Mouse (Mus musculus): ENCODE measurements around the gene Exoc4. TPM values are rescaled to one million over a fixed set of nuclear protein-coding genes. Genes with fewer than 3 reads are reported as not detected.
A peak's percentile ranks its signal among the peaks of the same experiment; 100 is the strongest.

The Exoc4 gene
- polyA plus RNA-seq, 1 experiment from 2014 or later = 38.8 TPM

DNA sequence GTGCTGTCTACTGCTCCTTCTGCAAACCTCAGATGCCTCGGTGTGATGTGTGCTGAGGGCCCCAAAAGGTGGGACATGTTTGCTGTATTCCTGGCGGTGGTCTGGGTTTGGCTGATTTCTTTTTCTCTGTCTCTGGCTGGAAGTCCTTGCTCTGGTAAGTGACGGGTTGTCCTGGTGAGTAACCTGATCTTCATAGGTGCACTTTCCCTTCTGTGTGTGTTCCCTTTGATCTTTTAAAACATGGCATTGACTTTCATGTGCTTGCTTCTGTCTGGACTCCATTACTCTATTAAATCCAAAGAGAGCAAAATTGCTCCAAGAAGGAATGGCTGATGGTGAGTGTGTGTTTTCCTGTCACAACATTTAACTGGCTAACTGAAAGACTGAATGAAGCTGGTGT, 12.7 kb downstream of the Exoc4 start:
- no peak for ATAC-seq (ENCODE audit: low FRiP score)
- Histone ChIP-seq H3K27me3 (replicated peaks) (no peaks in the 10 kb centered on the region), H3K27ac (replicated peaks) (no peak overlapping the region), H3K4me1 (peaks cover 10% of the 10 kb centered on the region; the same call in 1 of the 2 replicates), H3K9ac (replicated peaks) (no peak overlapping the region), H3K4me2 (no peak overlapping the region), H3K36me3 (peaks cover under 1% of the 10 kb centered on the region), H3K4me3 (replicated peaks) (no peak overlapping the region), H3K9me3 (replicated peaks) (no peaks in the 10 kb centered on the region)
- WGBS = 91% methylated on average over 3 of the region's 3 CpGs

GRCm38 (mm10) chr6:33263950-33264349, 15.1 kb downstream of the Exoc4 start:
- Histone ChIP-seq H3K9ac (replicated peaks) (no peak overlapping the region), H3K4me3 (replicated peaks) (no peak overlapping the region), H3K27ac (replicated peaks) (no peak overlapping the region), H3K9me3 (replicated peaks) (no peaks in the 10 kb centered on the region), H3K27me3 (replicated peaks) (no peaks in the 10 kb centered on the region), H3K36me3 (peaks cover 7% of the 10 kb centered on the region), H3K4me1 (no peaks in the 10 kb centered on the region), H3K4me2 (no peak overlapping the region)
- ATAC-seq (ENCODE audit: low FRiP score) = no peak
- WGBS = 65% methylated on average over 5 of the region's 5 CpGs

- no peak overlapping the region for H3K9ac ChIP-seq (replicated peaks)
- no peaks in the 10 kb centered on the region for H3K9me3 ChIP-seq (replicated peaks)
- no peak for ATAC-seq (ENCODE audit: low FRiP score)
- H3K4me1 ChIP-seq = no peaks in the 10 kb centered on the region
- peaks cover 7% of the 10 kb centered on the region for H3K36me3 ChIP-seq
- H3K4me2 ChIP-seq = no peak overlapping the region
- no peaks in the 10 kb centered on the region for H3K27me3 ChIP-seq (replicated peaks)
- H3K4me3 ChIP-seq (replicated peaks) = no peak overlapping the region
- 75% methylated on average over 2 of the region's 2 CpGs for WGBS
- no peak overlapping the region for H3K27ac ChIP-seq (replicated peaks)
Observed at GRCm38 (mm10) chr6:33264388-33264787, 15.5 kb downstream of the Exoc4 start.

DNA sequence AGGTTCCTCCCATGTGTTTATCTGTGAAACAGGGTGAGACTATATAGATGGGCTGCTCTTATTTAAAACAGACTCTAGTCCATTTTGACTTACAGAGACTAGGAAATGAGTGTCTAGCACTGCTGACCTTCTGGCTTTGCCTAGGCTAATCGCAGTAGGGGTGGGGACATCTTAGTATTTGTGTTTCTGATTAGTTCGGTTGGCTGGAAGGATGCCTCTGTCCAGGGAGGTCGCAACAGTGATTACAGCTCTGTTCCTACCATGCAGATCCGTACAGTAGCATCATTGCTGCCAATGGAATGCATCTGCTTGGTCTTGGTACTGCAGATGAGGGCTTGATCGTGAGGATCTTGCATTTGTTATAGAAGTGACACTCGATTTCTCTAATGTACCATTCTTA, 18.7 kb downstream of the Exoc4 start:
- Histone ChIP-seq H3K4me2 (no peak overlapping the region), H3K4me1 (no peaks in the 10 kb centered on the region), H3K27ac (replicated peaks) (no peak overlapping the region), H3K9ac (replicated peaks) (no peak overlapping the region), H3K4me3 (replicated peaks) (no peak overlapping the region), H3K9me3 (replicated peaks) (no peaks in the 10 kb centered on the region), H3K27me3 (replicated peaks) (no peaks in the 10 kb centered on the region), H3K36me3 (peaks cover 7% of the 10 kb centered on the region)
- WGBS = 92% methylated on average over 6 of the region's 6 CpGs
- no peak for ATAC-seq (ENCODE audit: low FRiP score)

DNA sequence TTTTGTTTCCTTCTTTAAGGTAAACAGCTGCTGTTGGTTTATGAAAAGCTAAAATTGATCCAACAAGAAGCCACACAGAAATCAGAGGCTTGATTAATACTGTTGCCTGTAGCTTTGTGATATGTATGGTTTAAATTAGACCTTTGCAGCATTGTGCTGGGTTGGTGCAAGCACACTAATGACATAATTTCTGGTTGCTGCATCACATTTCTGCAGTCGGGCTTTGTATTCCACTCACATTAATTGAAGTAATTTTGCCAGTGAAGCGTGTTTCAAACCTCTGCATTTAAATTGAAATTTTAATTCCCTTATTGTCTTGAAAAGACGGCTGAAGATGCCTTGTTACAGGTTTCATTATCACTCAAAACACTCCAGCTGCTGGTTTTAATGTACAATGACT, 34.6 kb downstream of the Exoc4 start:
- Histone ChIP-seq H3K36me3 (no peaks in the 10 kb centered on the region), H3K27ac (replicated peaks) (peak overlapping the region; percentile 63), H3K27me3 (replicated peaks) (no peaks in the 10 kb centered on the region), H3K9me3 (replicated peaks) (no peaks in the 10 kb centered on the region), H3K9ac (replicated peaks) (no peak overlapping the region), H3K4me2 (no peak overlapping the region), H3K4me3 (replicated peaks) (no peak overlapping the region), H3K4me1 (no peaks in the 10 kb centered on the region; the same call in 1 of the 2 replicates)
- ATAC-seq (ENCODE audit: low FRiP score) = no peak
- WGBS = 33% methylated on average over 3 of the region's 3 CpGs

DNA sequence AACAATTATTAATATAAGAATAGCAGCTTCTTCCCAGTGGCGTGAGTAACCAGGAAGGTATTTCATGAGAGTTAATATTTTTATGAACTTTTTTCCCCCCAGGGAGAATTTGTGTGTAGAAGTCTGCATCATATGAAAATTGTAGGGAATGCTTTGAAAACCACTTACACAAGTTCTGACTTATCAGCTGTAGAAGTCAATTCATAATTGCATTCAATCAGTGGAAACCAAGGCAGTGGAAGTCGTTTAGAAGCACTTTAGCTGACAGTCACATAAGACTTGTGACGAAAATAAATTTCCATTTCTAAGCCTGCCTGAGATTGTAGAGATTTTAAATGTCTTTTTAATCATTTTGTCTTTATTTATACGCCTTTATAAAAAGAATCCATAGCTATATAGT, 35.1 kb downstream of the Exoc4 start:
- Histone ChIP-seq H3K4me1 (no peaks in the 10 kb centered on the region; the same call in 1 of the 2 replicates), H3K36me3 (no peaks in the 10 kb centered on the region), H3K9ac (replicated peaks) (no peak overlapping the region), H3K27ac (replicated peaks) (peak overlapping the region; percentile 63; the same call in 1 of the 2 replicates), H3K27me3 (replicated peaks) (no peaks in the 10 kb centered on the region), H3K4me3 (replicated peaks) (no peak overlapping the region), H3K9me3 (replicated peaks) (no peaks in the 10 kb centered on the region), H3K4me2 (no peak overlapping the region)
- 48% methylated on average over 4 of the region's 4 CpGs for WGBS
- ATAC-seq (ENCODE audit: low FRiP score) = no peak

- Histone ChIP-seq H3K4me3 (replicated peaks) (no peak overlapping the region), H3K9me3 (replicated peaks) (no peaks in the 10 kb centered on the region), H3K4me1 (no peaks in the 10 kb centered on the region; the same call in 1 of the 2 replicates), H3K4me2 (no peak overlapping the region), H3K9ac (replicated peaks) (no peak overlapping the region), H3K36me3 (no peaks in the 10 kb centered on the region), H3K27ac (replicated peaks) (no peak overlapping the region), H3K27me3 (replicated peaks) (no peaks in the 10 kb centered on the region)
- no peak for ATAC-seq (ENCODE audit: low FRiP score)
- 79% methylated on average over 6 of the region's 6 CpGs for WGBS
Observed at GRCm38 (mm10) chr6:33286376-33286775, 37.5 kb downstream of the Exoc4 start.

DNA sequence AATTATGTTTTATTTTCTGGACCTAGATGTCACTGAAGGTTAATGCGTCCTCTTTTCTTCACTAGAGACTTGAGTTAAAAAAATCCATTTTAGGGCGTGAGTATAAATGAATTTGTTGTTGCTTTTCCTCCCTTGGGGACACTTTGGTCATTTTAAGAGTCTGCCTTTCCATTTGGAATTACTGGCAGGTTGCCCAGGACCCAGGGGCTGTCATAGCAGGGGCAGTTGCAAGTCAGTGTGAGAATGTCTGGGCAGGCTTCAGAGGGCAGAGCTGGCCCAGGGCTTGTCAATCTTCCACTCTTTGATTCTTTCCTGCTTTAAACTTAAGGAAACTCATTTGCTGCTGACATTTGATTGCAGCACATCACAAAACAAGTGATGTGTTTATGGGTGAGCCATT, 45.7 kb downstream of the Exoc4 start:
- H3K4me3 ChIP-seq (replicated peaks) = no peak overlapping the region
- H3K27me3 ChIP-seq (replicated peaks) = no peaks in the 10 kb centered on the region
- no peak overlapping the region for H3K4me2 ChIP-seq
- WGBS = 43% methylated on average over 2 of the region's 2 CpGs
- no peak overlapping the region for H3K27ac ChIP-seq (replicated peaks)
- H3K36me3 ChIP-seq = 0 out of 2 replicates have a peak, but pooled peaks cover 2% of the 10 kb centered on the region
- H3K9ac ChIP-seq (replicated peaks) = no peak overlapping the region
- ATAC-seq (ENCODE audit: low FRiP score) = no peak
- no peaks in the 10 kb centered on the region for H3K4me1 ChIP-seq
- no peaks in the 10 kb centered on the region for H3K9me3 ChIP-seq (replicated peaks)

DNA sequence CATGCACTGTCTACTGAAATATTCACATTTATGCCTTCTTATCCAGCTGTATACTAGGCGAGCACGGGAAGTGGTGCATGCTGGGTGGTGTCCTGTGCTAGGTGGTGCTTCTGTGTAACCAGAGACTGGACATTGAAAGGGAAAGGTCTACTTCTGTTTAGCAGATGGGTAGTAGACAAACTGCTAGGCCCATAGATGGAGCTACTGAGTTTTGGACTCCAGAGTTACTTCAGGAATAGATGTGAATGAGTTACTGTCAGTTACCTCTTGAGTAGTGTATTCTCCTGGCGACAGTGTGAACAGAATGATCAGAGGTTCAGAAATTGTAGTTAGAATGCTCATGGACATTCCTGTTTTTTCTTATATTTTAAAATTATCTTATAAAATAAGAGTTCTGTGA, 48.7 kb downstream of the Exoc4 start:
- no peak overlapping the region for H3K9ac ChIP-seq (replicated peaks)
- H3K27me3 ChIP-seq (replicated peaks) = no peaks in the 10 kb centered on the region
- no peak for ATAC-seq (ENCODE audit: low FRiP score)
- no peak overlapping the region for H3K4me3 ChIP-seq (replicated peaks)
- WGBS = 90% methylated on average over 3 of the region's 3 CpGs
- no peak overlapping the region for H3K27ac ChIP-seq (replicated peaks)
- no peaks in the 10 kb centered on the region for H3K9me3 ChIP-seq (replicated peaks)
- H3K4me1 ChIP-seq = no peaks in the 10 kb centered on the region
- 0 out of 2 replicates have a peak, but pooled peaks cover 2% of the 10 kb centered on the region for H3K36me3 ChIP-seq
- H3K4me2 ChIP-seq = no peak overlapping the region

DNA sequence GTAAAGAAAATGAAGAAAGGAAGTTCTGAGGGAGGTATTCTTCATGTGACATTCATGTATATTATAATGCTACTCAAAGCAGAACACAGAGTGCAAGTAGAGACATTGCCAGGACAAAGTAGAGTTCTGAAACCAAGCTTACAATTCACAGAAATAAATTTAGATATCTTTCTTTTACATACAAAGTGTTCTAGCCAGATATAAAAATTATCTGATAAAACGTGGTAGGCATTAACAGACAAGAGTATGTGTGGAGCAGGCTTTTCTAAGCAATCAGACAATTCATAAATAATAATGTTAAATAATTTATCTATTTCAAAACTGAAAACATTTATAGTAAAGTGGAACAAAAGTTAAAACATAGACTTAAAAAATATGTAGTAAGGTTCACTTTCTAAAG, 49.9 kb downstream of the Exoc4 start:
- no peaks in the 10 kb centered on the region for H3K27me3 ChIP-seq (replicated peaks)
- ATAC-seq (ENCODE audit: low FRiP score) = no peak
- no peaks in the 10 kb centered on the region for H3K9me3 ChIP-seq (replicated peaks)
- 75% methylated on average over 1 of the region's 1 CpGs for WGBS
- H3K27ac ChIP-seq (replicated peaks) = no peak overlapping the region
- no peaks in the 10 kb centered on the region for H3K4me1 ChIP-seq
- H3K9ac ChIP-seq (replicated peaks) = no peak overlapping the region
- H3K36me3 ChIP-seq = peaks cover 2% of the 10 kb centered on the region; the same call in 1 of the 2 replicates
- no peak overlapping the region for H3K4me2 ChIP-seq
- H3K4me3 ChIP-seq (replicated peaks) = no peak overlapping the region

GRCm38 (mm10) chr6:33305996-33306395, 57.1 kb downstream of the Exoc4 start:
- Histone ChIP-seq H3K36me3 (no peaks in the 10 kb centered on the region; the same call in 1 of the 2 replicates), H3K4me2 (no peak overlapping the region), H3K27ac (replicated peaks) (no peak overlapping the region), H3K4me3 (replicated peaks) (no peak overlapping the region), H3K9me3 (replicated peaks) (no peaks in the 10 kb centered on the region), H3K4me1 (no peaks in the 10 kb centered on the region), H3K9ac (replicated peaks) (no peak overlapping the region), H3K27me3 (replicated peaks) (no peaks in the 10 kb centered on the region)
- WGBS = 73% methylated on average over 1 of the region's 1 CpGs
- ATAC-seq (ENCODE audit: low FRiP score) = no peak

DNA sequence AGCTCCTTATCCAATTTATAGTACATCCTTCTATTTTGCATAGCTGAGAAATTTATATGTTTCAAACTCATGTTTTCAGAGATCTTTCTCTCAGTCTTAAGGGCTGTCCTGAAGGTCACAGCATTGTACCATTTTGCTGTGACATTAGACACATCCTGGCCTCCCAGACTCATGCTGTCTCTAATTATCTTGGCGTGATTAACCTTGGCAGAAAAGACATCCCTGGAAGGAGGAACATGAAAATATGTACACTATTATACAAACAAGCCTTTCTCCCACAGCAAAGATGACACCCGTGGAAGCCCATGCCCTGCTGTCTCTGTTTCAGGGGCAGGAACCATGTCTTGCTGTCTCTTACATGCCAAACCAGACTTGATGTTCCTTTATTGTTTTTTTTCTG, 59.8 kb downstream of the Exoc4 start:
- Histone ChIP-seq H3K9me3 (replicated peaks) (no peaks in the 10 kb centered on the region), H3K9ac (replicated peaks) (no peak overlapping the region), H3K36me3 (no peaks in the 10 kb centered on the region), H3K27ac (replicated peaks) (no peak overlapping the region), H3K4me1 (no peaks in the 10 kb centered on the region), H3K27me3 (replicated peaks) (no peaks in the 10 kb centered on the region), H3K4me2 (no peak overlapping the region), H3K4me3 (replicated peaks) (no peak overlapping the region)
- 79% methylated on average over 2 of the region's 2 CpGs for WGBS
- ATAC-seq (ENCODE audit: low FRiP score) = no peak

DNA sequence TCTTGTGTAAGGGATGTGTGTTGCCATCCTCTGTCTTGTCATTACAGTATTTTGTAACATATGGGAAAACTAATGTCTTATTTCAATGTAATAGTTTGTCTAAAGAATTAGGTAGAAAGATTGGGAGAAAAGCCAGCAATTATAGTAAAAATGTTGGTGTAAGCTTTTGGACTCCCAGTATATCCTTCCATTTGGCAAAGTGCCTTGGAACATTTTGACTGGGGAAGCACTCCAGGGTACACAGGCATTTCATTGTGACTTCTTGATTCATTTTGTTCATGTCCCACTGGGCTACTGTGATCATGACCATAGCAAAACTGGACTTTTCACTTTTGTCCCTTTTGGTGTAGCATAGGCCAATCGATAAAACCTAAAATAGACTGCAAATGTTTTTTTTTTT, 61.6 kb downstream of the Exoc4 start:
- no peak for ATAC-seq (ENCODE audit: low FRiP score)
- Histone ChIP-seq H3K36me3 (no peaks in the 10 kb centered on the region), H3K4me1 (no peaks in the 10 kb centered on the region), H3K9me3 (replicated peaks) (no peaks in the 10 kb centered on the region), H3K27me3 (replicated peaks) (no peaks in the 10 kb centered on the region), H3K4me3 (replicated peaks) (no peak overlapping the region), H3K4me2 (no peak overlapping the region), H3K27ac (replicated peaks) (no peak overlapping the region), H3K9ac (replicated peaks) (no peak overlapping the region)
- 81% methylated on average over 1 of the region's 1 CpGs for WGBS

All from neural tube, embryonic 15.5 days (tissue).